Mouse (Mus musculus) megakaryocyte, adult 5-6 weeks (primary cell): ENCODE results near the gene Gm15517. TPM values are rescaled to one million over a fixed set of nuclear protein-coding genes. Genes with fewer than 3 reads are reported as not detected.

Experiments used
- ATAC-seq: 2 replicates; pipeline ENCODE4 v1.8.0; 2016; ENCODE audit warnings: mild to moderate bottlenecking, inconsistent platforms; ENCODE audit not compliant: poor library complexity, severe bottlenecking
- total RNA-seq, 2 experiments: library from RNA; stranded (forward) in 1 of 2; stranded (reverse) in 1 of 2; fragments of 153-499, 151-499 nt in 1 of 2; fragments of 221-1000, 200-1000 nt in 1 of 2; gene quantifications; 2 replicates each; pipeline versions ENCODE4 v1.2.3 to v1.2.4; 2015 to 2017

Gm15517 gene
- total RNA-seq, 2 experiments from 2014 or later = not detected

GRCm38 (mm10) chr7:44307261-44308020 is 46.2 kb downstream of the Gm15517 start:
- no peak for ATAC-seq

- ATAC-seq = no peak
Observed at GRCm38 (mm10) chr7:44309475-44310284, 48.4 kb downstream of the Gm15517 start, which contains the start of gene Shank1. TSS of gene Shank1 (plus strand) at chr7:44310253.

GRCm38 (mm10) chr7:44310285-44310877 is 49.1 kb downstream of the Gm15517 start:
- no peak for ATAC-seq

- ATAC-seq = peak; percentile 19; the same call in 1 of the 2 replicates
Observed at GRCm38 (mm10) chr7:44310878-44311712, 49.8 kb downstream of the Gm15517 start.

Other genes starting within 250 kb of the Gm15517 start
- not detected in 2 replicates for gene Klk1b26, start 249.3 kb upstream of the Gm15517 start, total RNA-seq (2015)
- gene Klk1b26, start 249.3 kb upstream of the Gm15517 start, total RNA-seq (2017) = not detected in 2 replicates
- gene Klk1b27, start 209.2 kb upstream of the Gm15517 start, total RNA-seq (2015) = not detected in 2 replicates
- not detected in 2 replicates for gene Klk1b27, start 209.2 kb upstream of the Gm15517 start, total RNA-seq (2017)
- gene Klk1b21, start 159.1 kb upstream of the Gm15517 start, total RNA-seq (2015) = not detected in 2 replicates
- not detected in 2 replicates for gene Klk1b21, start 159.1 kb upstream of the Gm15517 start, total RNA-seq (2017)
- not detected in 2 replicates for gene Klk1b22, start 148.8 kb upstream of the Gm15517 start, total RNA-seq (2015)
- gene Klk1b22, start 148.8 kb upstream of the Gm15517 start, total RNA-seq (2017) = not detected in 2 replicates
- not detected in 2 replicates for gene Klk1b16, start 124.7 kb upstream of the Gm15517 start, total RNA-seq (2015)
- not detected in 2 replicates for gene Klk1b16, start 124.7 kb upstream of the Gm15517 start, total RNA-seq (2017)
- gene Klk1b24, start 73.2 kb upstream of the Gm15517 start, total RNA-seq (2015) = not detected in 2 replicates
- gene Klk1b24, start 73.2 kb upstream of the Gm15517 start, total RNA-seq (2017) = not detected in 2 replicates
- not detected in 2 replicates for gene Klk1b3, start 63.3 kb upstream of the Gm15517 start, total RNA-seq (2015)
- not detected in 2 replicates for gene Klk1b3, start 63.3 kb upstream of the Gm15517 start, total RNA-seq (2017)
- not detected in 2 replicates for gene Klk1b4, start 54.0 kb upstream of the Gm15517 start, total RNA-seq (2015)
- gene Klk1b4, start 54.0 kb upstream of the Gm15517 start, total RNA-seq (2017) = not detected in 2 replicates
- gene Klk1b5, start 45.5 kb upstream of the Gm15517 start, total RNA-seq (2015) = not detected in 2 replicates
- not detected in 2 replicates for gene Klk1b5, start 45.5 kb upstream of the Gm15517 start, total RNA-seq (2017)
- gene Klk1, start 36.1 kb upstream of the Gm15517 start, total RNA-seq (2015) = not detected in 2 replicates
- not detected in 2 replicates for gene Klk1, start 36.1 kb upstream of the Gm15517 start, total RNA-seq (2017)
- not detected in 2 replicates for gene Gm36864, start 25.3 kb upstream of the Gm15517 start, total RNA-seq (2015)
- not detected in 2 replicates for gene Gm36864, start 25.3 kb upstream of the Gm15517 start, total RNA-seq (2017)
- 3.0 and 3.1 TPM in 2 replicates for gene 1700028J19Rik, start 14.8 kb upstream of the Gm15517 start, total RNA-seq (2015)
- 0.62 and 0.94 TPM in 2 replicates for gene 1700028J19Rik, start 14.8 kb upstream of the Gm15517 start, total RNA-seq (2017)
- gene 2410002F23Rik, start 14.7 kb upstream of the Gm15517 start, total RNA-seq (2015) = 19.9 and 20.8 TPM in 2 replicates
- 17.2 and 23.0 TPM in 2 replicates for gene 2410002F23Rik, start 14.7 kb upstream of the Gm15517 start, total RNA-seq (2017)
- gene Acp4, start 4.1 kb upstream of the Gm15517 start, total RNA-seq (2015) = not detected in 2 replicates
- gene Acp4, start 4.1 kb upstream of the Gm15517 start, total RNA-seq (2017) = not detected in 2 replicates
- gene Clec11a, start 45.5 kb downstream of the Gm15517 start, total RNA-seq (2015) = 0.80 and 1.9 TPM in 2 replicates
- 0.77 and 1.7 TPM in 2 replicates for gene Clec11a, start 45.5 kb downstream of the Gm15517 start, total RNA-seq (2017)
- gene Shank1, start 48.8 kb downstream of the Gm15517 start, total RNA-seq (2015) = 0.02 and 0.07 TPM in 2 replicates
- not detected in 2 replicates for gene Shank1, start 48.8 kb downstream of the Gm15517 start, total RNA-seq (2017)
- 0.29 TPM in 1 of 2 replicates, not detected in the other for gene Syt3, start 122.7 kb downstream of the Gm15517 start, total RNA-seq (2015)
- gene Syt3, start 122.7 kb downstream of the Gm15517 start, total RNA-seq (2017) = 0.22 TPM in 1 of 2 replicates, not detected in the other
- 0.42 TPM in 1 of 2 replicates, not detected in the other for gene 1700008O03Rik, start 124.4 kb downstream of the Gm15517 start, total RNA-seq (2015)
- not detected in 2 replicates for gene 1700008O03Rik, start 124.4 kb downstream of the Gm15517 start, total RNA-seq (2017)
- not detected in 2 replicates for gene Lrrc4b, start 167.6 kb downstream of the Gm15517 start, total RNA-seq (2015)
- not detected in 2 replicates for gene Lrrc4b, start 167.6 kb downstream of the Gm15517 start, total RNA-seq (2017)
- not detected in 2 replicates for gene Aspdh, start 203.9 kb downstream of the Gm15517 start, total RNA-seq (2015)
- gene Aspdh, start 203.9 kb downstream of the Gm15517 start, total RNA-seq (2017) = not detected in 2 replicates
- 18.2 and 20.3 TPM in 2 replicates for gene Josd2, start 206.5 kb downstream of the Gm15517 start, total RNA-seq (2015)
- 12.5 and 14.0 TPM in 2 replicates for gene Josd2, start 206.5 kb downstream of the Gm15517 start, total RNA-seq (2017)
- 42.4 and 47.4 TPM in 2 replicates for gene Emc10, start 235.1 kb downstream of the Gm15517 start, total RNA-seq (2015)
- 23.1 and 27.4 TPM in 2 replicates for gene Emc10, start 235.1 kb downstream of the Gm15517 start, total RNA-seq (2017)
- gene Fam71e1, start 235.1 kb downstream of the Gm15517 start, total RNA-seq (2015) = 1.7 and 2.0 TPM in 2 replicates
- gene Fam71e1, start 235.1 kb downstream of the Gm15517 start, total RNA-seq (2017) = 0.12 TPM in 1 of 2 replicates, not detected in the other